Mouse (Mus musculus) limb, embryonic 10.5 days (tissue): ENCODE measurements around the gene Ston2. TPM values are rescaled to one million over a fixed set of nuclear protein-coding genes. Genes with fewer than 3 reads are reported as not detected.
"Not testable (repeated sequence)": the region's sequence is repeated elsewhere in the genome, so short reads cannot be mapped to it uniquely, and the experiment has no call there.

Source experiments
- DNase-seq: peaks from one replicate; pipeline ENCODE4 v3.0.0-alpha.2; 2017; ENCODE audit warnings: low spot score
- H3K27ac ChIP-seq: fragments of 300-500 bp; sonication (generic); 2 replicates; pipeline ENCODE4 v1.5.1; 2016; ENCODE audit warnings: mild to moderate bottlenecking
- H3K27me3 ChIP-seq: fragments of 300-500 bp; sonication (generic); 2 replicates; pipeline ENCODE4 v1.6.1; 2016; ENCODE audit warnings: low read depth, mild to moderate bottlenecking; ENCODE audit not compliant: poor library complexity, severe bottlenecking
- H3K36me3 ChIP-seq: fragments of 300-500 bp; sonication (generic); 2 replicates; pipeline ENCODE4 v1.6.1; 2016; ENCODE audit warnings: mild to moderate bottlenecking, moderate library complexity
- H3K4me1 ChIP-seq: fragments of 300-500 bp; sonication (generic); 2 replicates; pipeline ENCODE4 v1.6.1; 2016
- H3K4me3 ChIP-seq: fragments of 300-500 bp; sonication (generic); 2 replicates; pipeline ENCODE4 v1.5.1; 2016; ENCODE audit warnings: mild to moderate bottlenecking, moderate library complexity
- H3K9me3 ChIP-seq: fragments of 300-500 bp; sonication (generic); replicated peaks from 2 replicates; pipeline ENCODE4 v1.6.1; 2016; ENCODE audit warnings: mild to moderate bottlenecking
- whole genome bisulfite sequencing: fragments of 180-500 bp; shearing (Covaris S2); methylation state at CpG from one replicate; pipeline ENCODE4 v1.1.7; 2016; 5-methylcytosine and 5-hydroxymethylcytosine counted together
- polyA plus RNA-seq: library from polyadenylated mRNA; unstranded; fragments of >200 nt; fragmentation: Nextera tagmentation; extraction: Ambion mirVana; gene quantifications from 2 replicates; pipeline ENCODE4 v1.2.1, GENCODE M21; 2016

Gene Ston2
- polyA plus RNA-seq, 1 experiment from 2014 or later: 5.5 TPM

GRCm38 (mm10) chr12:91803207-91803932 is 15.2 kb upstream of the Ston2 start:
- no peak overlapping the region for H3K27ac ChIP-seq
- no peaks in the 10 kb centered on the region for H3K4me1 ChIP-seq
- 89% methylated on average over 13 of the region's 13 CpGs for WGBS
- H3K9me3 ChIP-seq: no peaks in the 10 kb centered on the region
- DNase-seq: no peak
- H3K27me3 ChIP-seq: no peaks in the 10 kb centered on the region
- H3K4me3 ChIP-seq: no peak overlapping the region
- peaks cover 7% of the 10 kb centered on the region for H3K36me3 ChIP-seq

- H3K4me1 ChIP-seq: no peaks in the 10 kb centered on the region
- no peak for DNase-seq
- no peaks in the 10 kb centered on the region for H3K27me3 ChIP-seq
- 92% methylated on average over 12 of the region's 12 CpGs for WGBS
- H3K36me3 ChIP-seq: peaks cover 2% of the 10 kb centered on the region; the same call in 1 of the 2 replicates
- H3K9me3 ChIP-seq: no peaks in the 10 kb centered on the region
- H3K27ac ChIP-seq: no peak overlapping the region
- H3K4me3 ChIP-seq: no peak overlapping the region
These were observed 14.5 kb upstream of the Ston2 start for GRCm38 (mm10) chr12:91802586-91803206.

- Histone ChIP-seq H3K4me1 (no peaks in the 10 kb centered on the region), H3K27me3 (no peaks in the 10 kb centered on the region), H3K9me3 (no peaks in the 10 kb centered on the region), H3K36me3 (no peaks in the 10 kb centered on the region), H3K4me3 (no peak overlapping the region), H3K27ac (no peak overlapping the region)
- DNase-seq: no peak
- WGBS: 80% methylated on average over 6 of the region's 6 CpGs
These were observed 12.7 kb upstream of the Ston2 start for GRCm38 (mm10) chr12:91800861-91801385.

- H3K27ac ChIP-seq: no peak overlapping the region
- H3K4me3 ChIP-seq: no peak overlapping the region
- H3K9me3 ChIP-seq: no peaks in the 10 kb centered on the region
- no peaks in the 10 kb centered on the region for H3K4me1 ChIP-seq
- DNase-seq: no peak
- H3K27me3 ChIP-seq: no peaks in the 10 kb centered on the region
- WGBS: 81% methylated on average over 12 of the region's 12 CpGs
- H3K36me3 ChIP-seq: no peaks in the 10 kb centered on the region
These were observed 11.7 kb upstream of the Ston2 start for GRCm38 (mm10) chr12:91799821-91800335.

GRCm38 (mm10) chr12:91799379-91799773 is 11.2 kb upstream of the Ston2 start:
- no peaks in the 10 kb centered on the region for H3K4me1 ChIP-seq
- WGBS: 30% methylated on average over 6 of the region's 6 CpGs
- H3K27me3 ChIP-seq: no peaks in the 10 kb centered on the region
- no peak overlapping the region for H3K4me3 ChIP-seq
- no peak for DNase-seq
- H3K27ac ChIP-seq: no peak overlapping the region
- H3K9me3 ChIP-seq: no peaks in the 10 kb centered on the region
- H3K36me3 ChIP-seq: no peaks in the 10 kb centered on the region

GRCm38 (mm10) chr12:91798720-91799378 is 10.7 kb upstream of the Ston2 start:
- no peak overlapping the region for H3K27ac ChIP-seq
- H3K9me3 ChIP-seq: no peaks in the 10 kb centered on the region
- H3K27me3 ChIP-seq: no peaks in the 10 kb centered on the region
- no peaks in the 10 kb centered on the region for H3K4me1 ChIP-seq
- no peak overlapping the region for H3K4me3 ChIP-seq
- H3K36me3 ChIP-seq: no peaks in the 10 kb centered on the region
- no peak for DNase-seq
- WGBS: 82% methylated on average over 6 of the region's 6 CpGs

- H3K9me3 ChIP-seq: no peaks in the 10 kb centered on the region
- no peak for DNase-seq
- no peak overlapping the region for H3K4me3 ChIP-seq
- H3K4me1 ChIP-seq: no peaks in the 10 kb centered on the region
- no peaks in the 10 kb centered on the region for H3K27me3 ChIP-seq
- 84% methylated on average over 4 of the region's 4 CpGs for WGBS
- no peak overlapping the region for H3K27ac ChIP-seq
- no peaks in the 10 kb centered on the region for H3K36me3 ChIP-seq
These were observed 8.6 kb upstream of the Ston2 start for GRCm38 (mm10) chr12:91796774-91797173.

GRCm38 (mm10) chr12:91793266-91793665 is 5.1 kb upstream of the Ston2 start:
- H3K4me3 ChIP-seq: no peak overlapping the region
- DNase-seq: no peak
- H3K9me3 ChIP-seq: no peaks in the 10 kb centered on the region
- H3K27ac ChIP-seq: no peak overlapping the region
- H3K36me3 ChIP-seq: no peaks in the 10 kb centered on the region
- no peaks in the 10 kb centered on the region for H3K27me3 ChIP-seq
- 80% methylated on average over 8 of the region's 8 CpGs for WGBS
- H3K4me1 ChIP-seq: no peaks in the 10 kb centered on the region

GRCm38 (mm10) chr12:91791822-91792221 is 3.6 kb upstream of the Ston2 start:
- DNase-seq: no peak
- Histone ChIP-seq H3K36me3 (no peaks in the 10 kb centered on the region), H3K4me3 (no peak overlapping the region), H3K27me3 (no peaks in the 10 kb centered on the region), H3K9me3 (no peaks in the 10 kb centered on the region), H3K4me1 (peaks cover 1% of the 10 kb centered on the region), H3K27ac (no peak overlapping the region)
- 68% methylated on average over 4 of the region's 4 CpGs for WGBS

GRCm38 (mm10) chr12:91789801-91790200 is 1.6 kb upstream of the Ston2 start:
- WGBS: 58% methylated on average over 6 of the region's 6 CpGs
- H3K36me3 ChIP-seq: no peaks in the 10 kb centered on the region
- peaks cover 12% of the 10 kb centered on the region for H3K4me1 ChIP-seq
- no peak overlapping the region for H3K27ac ChIP-seq
- DNase-seq: peak; percentile 56
- H3K27me3 ChIP-seq: no peaks in the 10 kb centered on the region
- no peak overlapping the region for H3K4me3 ChIP-seq
- H3K9me3 ChIP-seq: no peaks in the 10 kb centered on the region

GRCm38 (mm10) chr12:91788446-91788845 is 259 bp upstream of the Ston2 start:
- not testable (repeated sequence) for H3K9me3 ChIP-seq, H3K27ac ChIP-seq, H3K4me3 ChIP-seq

GRCm38 (mm10) chr12:91786355-91786754 is 1.8 kb downstream of the Ston2 start:
- 39% methylated on average over 10 of the region's 10 CpGs for WGBS
- peak; percentile 59 for DNase-seq
- no peaks in the 10 kb centered on the region for H3K9me3 ChIP-seq
- H3K36me3 ChIP-seq: no peaks in the 10 kb centered on the region
- H3K27me3 ChIP-seq: no peaks in the 10 kb centered on the region
- peaks cover 12% of the 10 kb centered on the region for H3K4me1 ChIP-seq
- no peak overlapping the region for H3K4me3 ChIP-seq
- peak overlapping the region; percentile 39 for H3K27ac ChIP-seq

More at GRCm38 (mm10) chr12:91788446-91788845, 259 bp upstream of the Ston2 start:
- peaks cover 12% of the 10 kb centered on the region for H3K4me1 ChIP-seq
- 69% methylated on average over 3 of the region's 3 CpGs for WGBS
- not testable (repeated sequence) for DNase-seq, H3K36me3 ChIP-seq, H3K27me3 ChIP-seq

GRCm38 (mm10) chr12:91781432-91781831 is 6.8 kb downstream of the Ston2 start:
- Histone ChIP-seq H3K4me3 (no peak overlapping the region), H3K27ac (no peak overlapping the region), H3K4me1 (peaks cover 21% of the 10 kb centered on the region), H3K9me3 (no peaks in the 10 kb centered on the region), H3K36me3 (no peaks in the 10 kb centered on the region), H3K27me3 (peaks cover 28% of the 10 kb centered on the region)
- 94% methylated on average over 5 of the region's 5 CpGs for WGBS
- DNase-seq: no peak
